Mouse (Mus musculus) liver, embryonic 15.5 days (tissue): ENCODE results near the gene Nans. TPM values are rescaled to one million over a fixed set of nuclear protein-coding genes. Genes with fewer than 3 reads are reported as not detected.

ENCODE experiments used
- ATAC-seq: fragments of 200-750 bp; cut with Nextera tagmentation; 2 replicates; pipeline ENCODE4 v1.8.0; 2017; ENCODE audit warnings: moderate number of reproducible peaks, mild to moderate bottlenecking, moderate library complexity; ENCODE audit not compliant: insufficient read depth
- H3K27ac ChIP-seq: fragments of 300-500 bp; sonication (generic); replicated peaks from 2 replicates; pipeline ENCODE4 v1.5.1; 2015; ENCODE audit warnings: mild to moderate bottlenecking, inconsistent platforms
- H3K27me3 ChIP-seq: fragments of 300-500 bp; sonication (generic); 2 replicates; pipeline ENCODE4 v1.6.1; 2015; ENCODE audit warnings: mild to moderate bottlenecking, inconsistent platforms
- H3K36me3 ChIP-seq: fragments of 300-500 bp; sonication (generic); replicated peaks from 2 replicates; pipeline ENCODE4 v1.6.1; 2015; ENCODE audit warnings: moderate library complexity, mild to moderate bottlenecking, inconsistent platforms
- H3K4me1 ChIP-seq: fragments of 300-500 bp; sonication (generic); replicated peaks from 2 replicates; pipeline ENCODE4 v1.6.1; 2015; ENCODE audit warnings: inconsistent platforms
- H3K4me2 ChIP-seq: fragments of 300-500 bp; sonication (generic); 2 replicates; pipeline ENCODE4 v1.6.1; 2015; ENCODE audit warnings: moderate library complexity, mild to moderate bottlenecking, inconsistent platforms
- H3K4me3 ChIP-seq: fragments of 300-500 bp; sonication (generic); replicated peaks from 2 replicates; pipeline ENCODE4 v1.5.1; 2015; ENCODE audit warnings: mild to moderate bottlenecking, inconsistent platforms
- H3K9ac ChIP-seq: fragments of 300-500 bp; sonication (generic); 2 replicates; pipeline ENCODE4 v1.6.1; 2015; ENCODE audit warnings: moderate library complexity, mild to moderate bottlenecking, inconsistent platforms
- H3K9me3 ChIP-seq: fragments of 300-500 bp; sonication (generic); replicated peaks from 2 replicates; pipeline ENCODE4 v1.6.1; 2016; ENCODE audit warnings: inconsistent platforms
- WGBS: fragments of 180-500 bp; shearing (Covaris S2); methylation state at CpG from one replicate; pipeline ENCODE4 v1.1.7; 2015; ENCODE audit warnings: mixed read lengths; ENCODE audit not compliant: insufficient replicate concordance; 5-methylcytosine and 5-hydroxymethylcytosine counted together
- polyA plus RNA-seq: library from polyadenylated mRNA; unstranded; fragments of >200 nt; fragmentation: Nextera tagmentation; extraction: Ambion mirVana; gene quantifications from 2 replicates; pipeline ENCODE4 v1.2.1, GENCODE M21; 2015

Gene Nans
- polyA plus RNA-seq, 1 experiment from 2014 or later, result 51.9 TPM

DNA sequence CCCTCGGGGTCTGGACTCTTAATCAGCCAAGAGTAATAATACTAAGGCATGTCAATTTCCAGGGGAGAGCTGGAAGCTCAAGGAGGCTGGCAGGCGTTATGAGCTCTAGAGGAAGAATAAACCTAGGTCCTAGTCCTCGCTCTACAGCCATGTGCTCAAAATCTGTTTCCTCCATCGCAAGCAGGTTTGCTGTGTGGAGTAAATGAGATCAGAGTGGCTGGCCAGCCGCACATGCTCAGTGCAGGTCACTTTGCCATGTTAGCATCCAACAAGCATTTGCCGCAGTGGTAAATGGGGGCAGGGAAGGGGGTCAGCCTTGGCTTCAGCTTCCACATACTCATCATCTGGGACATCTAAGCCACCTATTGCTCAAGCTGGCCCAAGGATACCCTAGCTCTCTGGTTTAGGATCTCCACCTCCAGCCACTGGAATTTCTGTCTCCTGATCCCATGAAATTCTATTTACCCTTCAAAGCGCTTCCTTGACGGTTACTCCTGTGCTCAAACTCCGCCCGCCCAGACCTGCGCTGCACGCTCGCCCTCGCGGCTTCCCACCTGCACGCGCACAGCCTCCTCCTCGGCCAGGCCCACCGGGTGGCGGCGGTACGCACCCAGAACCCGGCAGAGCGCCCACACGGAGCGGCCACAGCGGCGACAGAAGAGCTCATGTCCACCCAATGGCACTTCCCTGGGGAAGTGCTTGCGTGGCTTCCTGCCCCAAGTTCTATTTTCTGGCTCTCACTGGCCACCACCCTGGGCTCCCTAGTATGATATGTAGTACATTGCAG lies 45.1 kb downstream of the Nans start:
- Histone ChIP-seq H3K27ac (peak overlapping the region; percentile 65), H3K9me3 (no peaks in the 10 kb centered on the region), H3K36me3 (0 out of 2 replicates have a peak, but pooled peaks cover 7% of the 10 kb centered on the region), H3K4me3 (peak overlapping the region; percentile 65), H3K27me3 (peaks cover 46% of the 10 kb centered on the region), H3K9ac (peak overlapping the region; percentile 37; the same call in 1 of the 2 replicates), H3K4me2 (peak overlapping the region; percentile 82), H3K4me1 (peaks cover 40% of the 10 kb centered on the region)
- no peak for ATAC-seq
- 15% methylated on average over 29 of the region's 29 CpGs for WGBS

DNA sequence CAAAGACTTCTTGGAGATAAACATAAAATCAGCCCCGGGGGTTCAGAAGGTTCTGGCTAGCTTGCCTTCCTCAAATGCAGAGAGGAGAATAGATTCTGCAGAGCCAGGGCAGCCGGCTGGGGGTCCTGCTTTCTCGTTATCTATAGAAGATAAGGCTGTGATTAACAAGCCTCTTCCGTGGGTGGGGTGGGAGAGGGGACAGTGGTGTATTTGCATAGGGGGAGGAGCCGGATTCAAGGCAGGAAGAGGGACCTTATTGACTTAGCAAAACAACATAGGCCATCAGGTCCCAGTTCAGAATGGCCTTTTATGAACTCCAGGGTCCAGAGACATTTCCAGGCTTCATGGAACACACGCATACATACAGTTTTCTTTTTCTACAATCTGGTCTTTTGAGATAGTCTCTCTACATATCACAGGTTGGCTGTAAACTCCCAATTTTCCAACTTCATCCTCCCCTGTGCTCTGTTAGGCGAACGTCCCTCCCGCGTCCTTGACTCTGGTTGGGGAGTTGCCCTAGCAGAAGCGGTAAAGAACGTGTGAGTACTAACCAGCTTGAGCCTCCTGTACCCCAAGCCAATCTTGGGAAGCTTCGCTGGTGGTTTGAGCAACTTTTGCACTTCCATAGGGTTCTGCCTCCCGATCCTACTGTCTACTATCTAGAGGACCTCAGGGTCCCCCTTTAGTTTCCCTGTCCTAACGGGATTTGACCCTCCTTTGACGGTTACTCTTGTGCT lies 46.2 kb downstream of the Nans start:
- Histone ChIP-seq H3K27ac (peak overlapping the region; percentile 77), H3K36me3 (0 out of 2 replicates have a peak, but pooled peaks cover 7% of the 10 kb centered on the region), H3K9me3 (no peaks in the 10 kb centered on the region), H3K4me1 (peaks cover 37% of the 10 kb centered on the region), H3K9ac (peak overlapping the region; percentile 57), H3K27me3 (peaks cover 46% of the 10 kb centered on the region), H3K4me3 (peak overlapping the region; percentile 65), H3K4me2 (peak overlapping the region; percentile 82)
- WGBS, result 1% methylated on average over 16 of the region's 16 CpGs
- ATAC-seq, result 0 out of 2 replicates have a peak, but pooled peaks have one; percentile 29

DNA sequence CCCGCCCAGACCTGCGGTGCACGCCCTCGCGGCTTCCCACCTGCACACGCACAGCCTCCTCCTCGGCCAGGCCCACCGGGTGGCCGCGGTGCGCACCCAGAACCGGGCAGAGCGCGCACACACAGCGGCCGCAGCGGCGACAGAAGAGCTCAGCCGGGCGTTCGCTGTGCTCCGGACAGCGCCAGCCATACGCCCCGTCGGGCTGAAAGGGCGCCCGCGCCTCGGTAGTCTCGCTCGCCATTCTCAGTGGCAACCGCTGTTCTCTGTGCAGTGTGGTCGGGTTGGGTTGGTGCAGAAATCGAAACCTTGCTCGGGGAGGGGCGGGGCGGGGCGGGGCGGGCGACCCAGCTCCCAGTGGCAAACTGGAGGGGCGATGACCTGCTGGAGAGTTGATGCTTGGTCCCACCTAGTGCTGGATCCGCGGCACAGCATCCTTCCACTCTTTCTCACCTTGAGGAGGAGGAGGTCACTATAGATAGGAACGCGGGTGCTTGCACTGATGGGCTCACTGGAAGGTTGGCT lies 46.9 kb downstream of the Nans start, which contains the start of gene Trim14:
Trim14 (minus strand) TSS at position 302 of the 522 bp plus-strand sequence.
- H3K27me3 ChIP-seq, result peaks cover 46% of the 10 kb centered on the region
- peaks cover 37% of the 10 kb centered on the region for H3K4me1 ChIP-seq
- H3K4me2 ChIP-seq, result peak within 1 kb of the TSS; percentile 82
- H3K27ac ChIP-seq, result peak within 1 kb of the TSS; percentile 77
- WGBS, result under 1% methylated on average over 44 of the region's 46 CpGs
- peak within 1 kb of the TSS; percentile 65 for H3K4me3 ChIP-seq
- H3K9me3 ChIP-seq, result no peaks in the 10 kb centered on the region
- peak; percentile 64 for ATAC-seq
- H3K9ac ChIP-seq, result peak within 1 kb of the TSS; percentile 57
- H3K36me3 ChIP-seq, result 0 out of 2 replicates have a peak, but pooled peaks cover 7% of the 10 kb centered on the region

DNA sequence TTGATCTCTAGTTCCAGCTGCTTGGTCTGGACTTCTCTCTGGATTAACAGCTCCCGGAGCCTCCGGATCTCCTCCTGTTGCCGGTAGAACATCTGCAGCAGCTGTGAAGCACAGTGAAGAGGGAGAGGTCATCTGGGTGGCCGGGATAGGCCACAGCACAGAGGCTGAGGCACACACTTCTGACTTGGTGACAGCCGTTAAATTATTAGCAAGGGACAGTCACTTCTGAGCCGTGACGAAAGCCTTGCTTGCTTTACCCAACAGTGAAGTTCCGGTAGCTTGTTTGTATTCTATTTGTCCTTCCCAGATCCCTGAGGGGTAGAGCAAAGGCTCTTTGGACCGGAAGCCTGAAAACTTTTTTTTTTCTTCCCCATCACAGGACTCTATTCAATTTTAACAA lies 50.1 kb downstream of the Nans start:
- Histone ChIP-seq H3K27me3 (peaks cover 39% of the 10 kb centered on the region), H3K4me3 (no peak overlapping the region), H3K4me2 (no peak overlapping the region), H3K9me3 (no peaks in the 10 kb centered on the region), H3K9ac (no peak overlapping the region), H3K36me3 (no peaks in the 10 kb centered on the region), H3K4me1 (peaks cover 29% of the 10 kb centered on the region), H3K27ac (no peak overlapping the region)
- no peak for ATAC-seq
- WGBS, result 68% methylated on average over 9 of the region's 9 CpGs

DNA sequence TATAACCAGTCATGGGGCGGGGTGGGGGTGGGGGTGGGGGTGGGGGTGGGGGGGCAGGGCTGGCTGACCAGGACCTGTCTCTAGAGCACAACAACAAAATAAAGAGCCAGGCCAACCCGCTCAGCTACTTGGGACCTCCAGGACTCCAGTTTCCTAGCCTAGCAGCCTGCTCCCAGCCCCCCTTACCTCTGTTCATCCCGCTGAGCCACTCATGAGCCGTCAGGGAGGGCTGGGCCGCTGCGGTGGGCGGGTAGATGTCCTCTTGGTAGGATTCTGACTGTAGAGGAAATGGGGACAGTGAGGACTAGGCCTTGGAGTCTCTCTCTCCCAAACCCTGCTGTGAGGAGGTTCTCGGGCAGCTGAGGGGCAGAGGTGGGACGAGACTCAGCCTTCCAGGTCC lies 52.7 kb downstream of the Nans start:
- H3K4me3 ChIP-seq, result no peak overlapping the region
- H3K9me3 ChIP-seq, result no peaks in the 10 kb centered on the region
- H3K4me2 ChIP-seq, result no peak overlapping the region
- no peaks in the 10 kb centered on the region for H3K36me3 ChIP-seq
- H3K27ac ChIP-seq, result no peak overlapping the region
- no peak for ATAC-seq
- no peak overlapping the region for H3K9ac ChIP-seq
- H3K27me3 ChIP-seq, result peaks cover 14% of the 10 kb centered on the region
- WGBS, result 57% methylated on average over 9 of the region's 9 CpGs
- H3K4me1 ChIP-seq, result peaks cover 4% of the 10 kb centered on the region; the same call in 1 of the 2 replicates

DNA sequence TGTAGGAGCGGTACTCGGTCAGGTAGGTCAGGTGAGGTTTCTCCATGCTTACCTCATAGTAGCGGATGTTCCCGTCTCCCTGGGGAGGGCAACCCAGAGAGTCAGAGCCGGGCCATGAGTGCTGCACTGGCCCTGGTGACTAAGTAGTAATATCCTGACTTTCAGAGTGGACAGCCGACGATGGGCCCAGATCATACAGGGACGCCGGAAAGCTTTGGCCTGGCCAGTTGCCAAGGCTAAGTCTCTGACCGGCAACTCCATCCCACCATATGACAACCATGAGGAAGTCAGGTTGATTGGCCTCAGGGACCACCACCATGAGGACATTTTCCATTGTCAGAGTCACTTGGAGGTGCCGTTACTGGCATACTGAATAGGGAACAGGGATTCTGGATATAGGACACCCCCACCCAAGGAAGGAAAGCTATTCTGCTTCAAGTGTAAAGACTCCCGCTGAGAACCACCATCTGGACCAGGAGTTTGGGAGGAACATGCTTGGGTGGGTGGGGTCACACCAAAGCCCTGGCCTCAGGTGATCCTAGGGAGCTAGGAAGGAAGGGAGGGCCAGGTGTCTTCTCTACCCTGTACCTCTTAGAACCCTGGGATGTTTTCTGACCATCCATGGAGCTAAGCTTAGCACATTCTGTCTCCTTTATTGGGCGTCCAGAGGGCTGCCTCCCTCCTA lies 54.5 kb downstream of the Nans start:
- H3K4me3 ChIP-seq, result no peak overlapping the region
- WGBS, result 74% methylated on average over 13 of the region's 13 CpGs
- no peaks in the 10 kb centered on the region for H3K27me3 ChIP-seq
- no peak overlapping the region for H3K4me2 ChIP-seq
- no peak for ATAC-seq
- no peaks in the 10 kb centered on the region for H3K36me3 ChIP-seq
- H3K4me1 ChIP-seq, result 0 out of 2 replicates have a peak, but pooled peaks cover 3% of the 10 kb centered on the region
- H3K9ac ChIP-seq, result no peak overlapping the region
- H3K27ac ChIP-seq, result no peak overlapping the region
- no peaks in the 10 kb centered on the region for H3K9me3 ChIP-seq

DNA sequence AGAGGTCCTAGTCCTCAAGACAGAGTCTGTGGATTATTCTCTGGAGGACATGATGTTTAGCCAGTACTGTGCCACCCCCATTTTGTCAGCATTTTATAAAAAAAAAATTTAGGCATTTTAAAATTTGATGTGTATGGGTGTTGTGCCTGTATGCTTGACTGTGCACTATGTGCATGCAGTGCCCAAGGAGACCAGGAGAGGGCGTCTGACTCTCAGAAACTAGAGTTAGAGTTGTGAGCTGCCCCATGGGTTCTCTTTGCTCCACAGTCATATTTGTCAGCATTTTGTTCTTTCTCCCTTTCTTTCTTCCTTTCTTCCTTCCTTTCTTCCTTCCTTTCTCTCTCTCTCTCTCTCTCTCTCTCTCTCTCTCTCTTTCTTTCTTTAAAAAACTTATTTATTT lies 55.3 kb downstream of the Nans start:
- H3K27ac ChIP-seq, result no peak overlapping the region
- H3K9ac ChIP-seq, result no peak overlapping the region
- no peak for ATAC-seq
- 15% methylated on average over 1 of the region's 1 CpGs for WGBS
- H3K4me1 ChIP-seq, result no peaks in the 10 kb centered on the region
- H3K9me3 ChIP-seq, result no peaks in the 10 kb centered on the region
- H3K4me2 ChIP-seq, result no peak overlapping the region
- no peaks in the 10 kb centered on the region for H3K27me3 ChIP-seq
- no peaks in the 10 kb centered on the region for H3K36me3 ChIP-seq
- no peak overlapping the region for H3K4me3 ChIP-seq

DNA sequence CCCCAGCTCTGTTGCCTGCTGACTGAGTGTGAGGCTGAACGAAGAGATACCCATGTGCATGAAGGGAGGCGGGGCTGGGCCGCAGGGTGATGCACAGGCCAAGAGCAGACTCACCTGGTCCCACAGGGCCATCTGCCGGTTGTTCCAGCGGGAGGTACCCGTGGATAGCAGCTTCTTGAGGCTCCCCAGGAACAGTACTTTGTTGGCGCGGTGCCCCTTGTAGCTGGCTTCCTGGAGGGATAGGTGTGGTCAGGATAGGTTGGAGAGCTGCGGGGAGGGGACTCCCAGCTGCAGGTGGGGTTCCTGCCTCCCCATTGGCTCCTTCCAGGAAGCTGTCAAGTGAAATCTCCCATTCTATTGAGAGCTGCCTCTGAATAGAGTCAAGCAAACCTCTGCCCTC lies 56.5 kb downstream of the Nans start:
- Histone ChIP-seq H3K27ac (no peak overlapping the region), H3K27me3 (no peaks in the 10 kb centered on the region), H3K4me2 (no peak overlapping the region), H3K4me1 (no peaks in the 10 kb centered on the region), H3K9ac (no peak overlapping the region), H3K9me3 (no peaks in the 10 kb centered on the region), H3K36me3 (no peaks in the 10 kb centered on the region), H3K4me3 (no peak overlapping the region)
- ATAC-seq, result no peak
- 67% methylated on average over 9 of the region's 9 CpGs for WGBS

DNA sequence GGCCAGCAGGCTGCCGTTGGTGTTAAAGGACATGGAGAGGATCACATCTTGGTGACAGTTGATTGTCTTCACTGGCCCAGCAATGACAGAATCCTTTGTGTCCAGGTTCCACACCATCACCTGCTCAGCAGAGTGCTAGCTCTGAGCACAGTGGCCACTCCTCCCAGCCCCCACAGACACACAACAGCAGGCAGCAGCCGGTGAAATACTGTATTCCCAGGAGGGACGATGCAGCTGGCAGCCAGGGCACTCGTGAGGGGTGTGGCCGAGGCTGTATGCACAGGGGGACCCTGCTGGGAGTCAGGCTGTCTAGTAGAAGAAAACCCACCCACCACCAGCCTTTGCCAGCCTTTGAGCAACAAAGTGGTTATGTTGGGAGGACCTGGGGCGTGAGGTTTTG lies 57.7 kb downstream of the Nans start:
- H3K9ac ChIP-seq, result no peak overlapping the region
- H3K4me2 ChIP-seq, result no peak overlapping the region
- H3K27me3 ChIP-seq, result no peaks in the 10 kb centered on the region
- no peaks in the 10 kb centered on the region for H3K4me1 ChIP-seq
- H3K4me3 ChIP-seq, result no peak overlapping the region
- no peak overlapping the region for H3K27ac ChIP-seq
- ATAC-seq, result no peak
- WGBS, result 58% methylated on average over 6 of the region's 6 CpGs
- H3K9me3 ChIP-seq, result no peaks in the 10 kb centered on the region
- no peaks in the 10 kb centered on the region for H3K36me3 ChIP-seq

DNA sequence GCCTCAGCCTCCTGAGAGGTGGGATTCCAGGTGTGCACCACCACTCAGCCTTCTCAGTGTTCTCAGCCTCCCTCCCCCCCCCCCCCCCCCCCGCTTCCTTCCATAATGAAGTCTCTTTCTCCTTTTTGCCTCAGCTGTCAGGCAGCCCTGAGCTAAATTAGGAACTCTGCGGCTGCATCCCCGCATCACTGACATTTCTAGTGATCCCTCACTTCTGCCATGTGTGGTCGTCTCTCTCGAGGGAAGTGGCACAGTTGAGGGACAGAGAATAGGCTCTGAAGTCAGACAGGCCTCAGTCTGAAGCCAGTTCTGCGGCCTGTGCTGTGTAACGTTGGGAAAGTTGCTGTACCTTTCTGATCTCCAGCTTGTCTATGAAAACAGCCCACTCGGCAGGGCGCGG lies 60.9 kb downstream of the Nans start:
- Histone ChIP-seq H3K27ac (no peak overlapping the region), H3K4me2 (no peak overlapping the region), H3K4me1 (peaks cover 11% of the 10 kb centered on the region), H3K9ac (no peak overlapping the region), H3K27me3 (no peaks in the 10 kb centered on the region), H3K36me3 (no peaks in the 10 kb centered on the region), H3K9me3 (no peaks in the 10 kb centered on the region), H3K4me3 (no peak overlapping the region)
- no peak for ATAC-seq
- WGBS, result 56% methylated on average over 9 of the region's 10 CpGs

DNA sequence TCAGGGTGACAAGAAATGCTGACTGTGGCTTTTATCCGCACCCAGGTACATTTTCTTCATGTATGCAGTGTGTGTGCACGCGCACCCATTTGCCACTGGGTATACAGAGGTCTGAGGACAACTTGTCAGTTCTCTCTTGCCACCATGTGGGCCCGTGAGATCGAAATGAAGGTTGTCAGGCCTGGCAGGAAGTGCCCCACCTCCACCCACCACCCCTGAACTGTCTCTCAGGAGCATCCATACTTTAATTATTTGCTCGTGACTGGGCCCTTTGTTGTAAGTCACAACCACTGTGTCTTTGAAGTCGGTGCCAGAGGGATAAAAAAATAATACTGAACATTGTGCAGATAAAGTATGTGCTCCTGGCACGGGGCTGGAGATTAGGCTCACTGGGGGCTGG lies 61.4 kb downstream of the Nans start:
- Histone ChIP-seq H3K36me3 (no peaks in the 10 kb centered on the region), H3K4me1 (peaks cover 11% of the 10 kb centered on the region), H3K9me3 (no peaks in the 10 kb centered on the region), H3K27me3 (no peaks in the 10 kb centered on the region), H3K4me2 (no peak overlapping the region), H3K9ac (no peak overlapping the region), H3K4me3 (no peak overlapping the region), H3K27ac (no peak overlapping the region)
- WGBS, result 48% methylated on average over 8 of the region's 8 CpGs
- ATAC-seq, result no peak
